Mouse (Mus musculus) liver, embryonic 14.5 days (tissue): ENCODE results near the gene Trim10. TPM values are rescaled to one million over a fixed set of nuclear protein-coding genes. Genes with fewer than 3 reads are reported as not detected.

Experiments
- ATAC-seq: fragments of 200-750 bp; cut with Nextera tagmentation; 2 replicates; pipeline ENCODE4 v1.8.0; 2017; ENCODE audit warnings: moderate number of reproducible peaks, mild to moderate bottlenecking, moderate library complexity; ENCODE audit not compliant: insufficient read depth
- DNase-seq, 3 experiments: peaks; one replicate each; pipeline ENCODE4 v3.0.0-alpha.2; 2012 to 2013; ENCODE audit warnings: low read depth in 3 of 3, low spot score in 3 of 3
- H3K27ac ChIP-seq: fragments of 300-500 bp; sonication (generic); 2 replicates; pipeline ENCODE4 v1.5.1; 2014; ENCODE audit warnings: moderate library complexity, mild to moderate bottlenecking, control low read depth, inconsistent platforms
- H3K27me3 ChIP-seq: fragments of 300-500 bp; sonication (generic); 2 replicates; pipeline ENCODE4 v1.6.1; 2014; ENCODE audit warnings: mild to moderate bottlenecking, low read length, moderate library complexity; ENCODE audit not compliant: control insufficient read depth, insufficient read depth
- H3K36me3 ChIP-seq: fragments of 300-500 bp; sonication (generic); replicated peaks from 2 replicates; pipeline ENCODE4 v1.6.1; 2014; ENCODE audit warnings: low read depth; ENCODE audit not compliant: control insufficient read depth, insufficient read depth
- H3K4me1 ChIP-seq, 2 experiments: fragments of 200-500 bp in 1 of 2; fragments of 300-500 bp in 1 of 2; sonication (generic) in 1 of 2; replicated peaks; 2 replicates each; pipeline ENCODE4 v1.6.1; 2012 to 2014; ENCODE audit warnings: antibody characterized with exemption in 1 of 2, inconsistent platforms in 1 of 2, low read length in 1 of 2; ENCODE audit not compliant: control insufficient read depth in 2 of 2, insufficient read depth in 2 of 2
- H3K4me2 ChIP-seq: fragments of 300-500 bp; sonication (generic); 2 replicates; pipeline ENCODE4 v1.6.1; 2014; ENCODE audit warnings: low read depth, mild to moderate bottlenecking, control low read depth, moderate library complexity
- H3K4me3 ChIP-seq, 2 experiments: fragments of 200-500 bp in 1 of 2; fragments of 300-500 bp in 1 of 2; sonication (generic) in 1 of 2; 2 replicates each; pipeline ENCODE4 v1.5.1; 2012 to 2014; ENCODE audit warnings: low read depth in 2 of 2, low read length in 2 of 2, mild to moderate bottlenecking in 2 of 2, control low read depth in 1 of 2, inconsistent platforms in 1 of 2, moderate library complexity in 1 of 2; ENCODE audit not compliant: insufficient read depth in 1 of 2
- H3K9ac ChIP-seq: fragments of 300-500 bp; sonication (generic); replicated peaks from 2 replicates; pipeline ENCODE4 v1.6.1; 2014; ENCODE audit warnings: mild to moderate bottlenecking, control low read depth, moderate library complexity
- H3K9me3 ChIP-seq: fragments of 300-500 bp; sonication (generic); 2 replicates; pipeline ENCODE4 v1.6.1; 2016; ENCODE audit warnings: low read length, mixed read lengths; ENCODE audit not compliant: control insufficient read depth
- CTCF ChIP-seq: IDR thresholded peaks from 2 replicates; pipeline ENCODE4 v1.5.1; 2016; ENCODE audit warnings: antibody characterized with exemption, low read depth, control low read depth
- EP300 ChIP-seq: IDR thresholded peaks from 2 replicates; pipeline ENCODE4 v1.6.1; 2016; ENCODE audit warnings: antibody characterized with exemption, low read depth
- WGBS: fragments of 180-500 bp; shearing (Covaris S2); extraction: QIAGEN DNeasy Blood & Tissue Kit; methylation state at CpG from one replicate; pipeline ENCODE4 v1.1.7; 2014; ENCODE audit not compliant: insufficient replicate concordance; 5-methylcytosine and 5-hydroxymethylcytosine counted together
- polyA plus RNA-seq, 2 experiments: library from polyadenylated mRNA; depleted of rRNA in 1 of 2; stranded (reverse) in 1 of 2; unstranded in 1 of 2; fragments of >200 nt; fragmentation: Nextera tagmentation in 1 of 2; extraction: Ambion mirVana in 1 of 2; gene quantifications; 2 replicates each; pipeline versions ENCODE4 v1.2.1 to v1.2.3; 2012 to 2014

Trim10 gene
- polyA plus RNA-seq, 2 experiments = 114 to 251 TPM

DNA sequence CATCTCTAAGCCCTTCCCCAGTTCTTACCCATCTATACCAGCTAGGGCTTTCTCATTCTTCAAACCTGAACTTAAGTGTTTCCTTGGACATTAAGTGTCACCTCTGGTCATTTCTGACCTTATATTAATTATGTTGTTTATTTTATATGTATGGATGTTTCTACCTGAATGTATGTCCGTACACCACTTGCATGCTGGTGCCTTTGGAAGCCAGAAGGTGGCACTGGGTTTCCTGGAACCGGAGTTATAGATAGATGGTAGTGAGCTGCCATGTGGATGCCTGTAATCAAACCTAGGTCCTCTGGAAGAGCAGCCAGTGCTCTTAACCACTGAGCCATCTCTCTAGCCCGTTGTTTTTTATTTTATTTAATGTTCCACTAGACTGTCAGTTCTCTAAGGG lies 13.9 kb upstream of the Trim10 start:
- Histone ChIP-seq H3K9ac (no peak overlapping the region), H3K9me3 (no peaks in the 10 kb centered on the region), H3K4me2 (no peak overlapping the region), H3K36me3 (peaks cover 5% of the 10 kb centered on the region), H3K4me1 (0 out of 4 replicates have a peak, but pooled peaks cover 0 to 5% of the 10 kb centered on the region in 2 experiments), H3K27me3 (no peaks in the 10 kb centered on the region), H3K4me3 (no peak overlapping the region), H3K27ac (no peak overlapping the region)
- ATAC-seq (no peak), DNase-seq (no peak)
- TF ChIP-seq CTCF (peak; percentile 60), EP300 (no peak)
- WGBS = 78% methylated on average over 3 of the region's 3 CpGs

GRCm38 (mm10) chr17:36856236-36856635 lies 13.1 kb upstream of the Trim10 start:
- H3K27ac ChIP-seq = no peak overlapping the region
- no peak for DNase-seq
- no peak for ATAC-seq
- no peaks in the 10 kb centered on the region for H3K27me3 ChIP-seq
- no peak overlapping the region for H3K9ac ChIP-seq
- H3K9me3 ChIP-seq = no peaks in the 10 kb centered on the region
- H3K4me2 ChIP-seq = no peak overlapping the region
- TF ChIP-seq EP300 (no peak), CTCF (no peak)
- peaks cover 5% of the 10 kb centered on the region for H3K36me3 ChIP-seq
- WGBS = 68% methylated on average over 4 of the region's 4 CpGs
- H3K4me1 ChIP-seq = 0 out of 4 replicates have a peak, but pooled peaks cover 0 to 5% of the 10 kb centered on the region in 2 experiments
- no peak overlapping the region for H3K4me3 ChIP-seq

- Histone ChIP-seq H3K4me2 (no peak overlapping the region), H3K4me3 (no peak overlapping the region), H3K27me3 (peaks cover 10% of the 10 kb centered on the region), H3K27ac (no peak overlapping the region), H3K4me1 (0 out of 4 replicates have a peak, but pooled peaks cover 0 to 2% of the 10 kb centered on the region in 2 experiments), H3K9ac (no peak overlapping the region), H3K9me3 (no peaks in the 10 kb centered on the region), H3K36me3 (peaks cover 5% of the 10 kb centered on the region)
- TF ChIP-seq CTCF (no peak), EP300 (no peak)
- ATAC-seq (no peak), DNase-seq (no peak)
- WGBS = 50% methylated on average over 3 of the region's 3 CpGs
These were observed 11.2 kb upstream of the Trim10 start for GRCm38 (mm10) chr17:36858181-36858580.

DNA sequence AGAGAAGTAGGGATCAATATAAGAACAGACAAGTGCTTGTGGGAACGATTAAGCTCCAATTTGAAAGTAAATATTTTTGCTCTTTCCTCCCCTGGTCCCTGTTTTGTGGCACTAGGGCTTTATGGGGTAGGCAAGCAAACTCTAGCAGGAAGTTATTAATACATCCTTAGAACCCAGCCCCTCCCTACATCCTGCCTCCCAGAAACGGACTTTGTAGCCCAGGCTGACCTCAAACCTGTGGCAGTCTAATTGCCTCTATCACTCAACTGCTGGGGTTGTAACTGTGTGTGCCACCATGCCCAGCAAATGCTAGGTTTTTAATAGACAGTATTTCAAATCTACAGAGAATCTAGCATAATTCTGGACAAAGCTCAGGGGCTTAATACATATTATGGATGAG lies 7.7 kb upstream of the Trim10 start:
- DNase-seq = no peak
- H3K27me3 ChIP-seq = peaks cover 38% of the 10 kb centered on the region
- no peak for ATAC-seq
- TF ChIP-seq EP300 (no peak), CTCF (no peak)
- H3K4me1 ChIP-seq = peaks cover 7 to 9% of the 10 kb centered on the region in 2 experiments
- no peak overlapping the region for H3K4me3 ChIP-seq
- 25% methylated on average over 2 of the region's 2 CpGs for WGBS
- peaks cover under 1% of the 10 kb centered on the region; the same call in 1 of the 2 replicates for H3K36me3 ChIP-seq
- no peak overlapping the region for H3K4me2 ChIP-seq
- H3K9ac ChIP-seq = no peak overlapping the region
- H3K27ac ChIP-seq = no peak overlapping the region
- no peaks in the 10 kb centered on the region for H3K9me3 ChIP-seq

DNA sequence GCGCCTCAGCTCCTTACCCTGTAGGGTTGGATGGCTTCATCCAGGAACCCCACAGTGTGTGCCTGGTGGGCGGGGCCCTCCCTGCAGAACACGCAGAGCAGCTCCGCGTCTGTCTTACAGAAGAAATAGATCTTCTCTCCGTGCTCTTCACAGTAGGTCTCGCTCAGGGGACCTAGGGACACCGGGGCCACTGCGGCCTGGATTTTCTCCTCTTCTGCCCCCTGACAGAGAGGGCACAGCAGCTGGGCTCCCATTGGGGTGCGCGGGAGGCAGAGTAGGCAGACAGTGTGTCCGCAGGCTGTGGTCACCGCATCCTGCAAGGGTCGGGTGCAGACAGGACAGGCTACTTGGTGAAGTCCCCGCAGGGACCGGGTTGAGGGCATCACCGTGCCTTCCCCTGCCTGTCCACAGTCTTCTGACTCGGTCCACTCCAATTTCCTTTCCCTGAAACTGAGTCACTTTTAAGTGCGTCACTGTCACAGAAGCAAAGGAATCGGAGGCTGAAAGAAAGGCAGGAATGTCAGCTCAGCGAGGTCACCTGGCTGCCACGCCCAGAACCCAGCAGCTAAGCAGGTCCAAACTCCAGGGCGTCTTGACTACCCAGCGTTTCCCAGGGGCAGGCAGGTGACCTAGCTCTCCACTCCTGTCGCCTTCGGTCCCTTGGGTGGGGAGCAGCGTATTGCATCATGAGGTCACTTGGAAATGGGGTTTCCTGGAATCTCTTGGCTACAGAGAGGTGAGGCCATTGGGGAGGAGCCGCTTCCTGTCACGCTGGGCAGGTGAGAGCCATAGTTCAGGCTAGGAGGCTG lies 2.5 kb upstream of the Trim10 start, which contains the start of gene Trim15:
Gene Trim15, minus strand, starts transcription at position 492 of the 809 bp plus-strand sequence.
- Histone ChIP-seq H3K9ac (peak within 1 kb of the TSS; percentile 57), H3K4me3 (peak within 1 kb of the TSS; percentile 18 to 54; a peak in 3 of 4 replicates), H3K4me2 (peak within 1 kb of the TSS; percentile 80), H3K9me3 (no peaks in the 10 kb centered on the region), H3K4me1 (peaks cover 30 to 32% of the 10 kb centered on the region in 2 experiments), H3K27ac (peak within 1 kb of the TSS; percentile 31), H3K36me3 (peaks cover 14% of the 10 kb centered on the region), H3K27me3 (peaks cover 41% of the 10 kb centered on the region)
- DNase-seq (peak in 2 of 3 experiments; percentile 17 to 63), ATAC-seq (no peak)
- 15% methylated on average over 29 of the region's 29 CpGs for WGBS
- TF ChIP-seq EP300 (no peak), CTCF (no peak)
